Mouse (Mus musculus): ENCODE results near the gene 6430548M08Rik.

DNA sequence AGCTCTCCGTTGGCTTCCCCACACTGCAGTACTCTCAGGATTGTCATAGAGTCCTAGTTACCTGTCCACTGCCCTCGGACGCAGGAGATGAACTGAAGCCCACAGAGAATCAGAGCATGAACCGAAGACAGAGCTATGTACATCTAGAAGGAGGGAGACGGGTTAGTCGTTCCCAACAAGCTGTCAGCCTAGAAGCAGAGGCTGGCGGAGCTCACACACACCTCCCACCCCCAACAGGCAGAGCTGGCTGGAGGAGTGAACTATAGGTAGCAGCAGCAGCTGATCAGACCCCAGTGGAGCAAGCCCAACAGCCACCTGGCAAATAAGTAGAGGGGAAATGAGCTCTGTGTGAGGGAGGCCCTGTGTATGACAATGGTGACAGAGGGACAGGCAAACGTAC, 29.2 kb upstream of the 6430548M08Rik start:
- TF ChIP-seq POLR2A (IDR thresholded peaks at IDR 0.05; ENCODE audit: insufficient read depth, low read depth, low read length) (no peak), CTCF (IDR thresholded peaks at IDR 0.05) (no peak)

Data from heart, adult 2 months (tissue).